Mouse (Mus musculus) spleen, postnatal 10 days (tissue): ENCODE measurements around the gene C1qtnf1.

Experiments
- DNase-seq, 2 experiments: peaks; one replicate each; pipeline ENCODE4 v3.0.0; 2021 to 2022; ENCODE audit warnings: low spot score in 2 of 2

Gene C1qtnf1

GRCm38 (mm10) chr11:118473842-118474500 lies 46.0 kb downstream of the C1qtnf1 start:
- no peak for DNase-seq

- DNase-seq = no peak
These were observed 47.6 kb downstream of the C1qtnf1 start for GRCm38 (mm10) chr11:118475496-118476083.

- DNase-seq = peak; percentile 83 to 93
These were observed 48.7 kb downstream of the C1qtnf1 start, which contains the start of gene Engase for GRCm38 (mm10) chr11:118476396-118477373. TSS of gene Engase (plus strand) at chr11:118476829.

- no peak for DNase-seq
These were observed 51.8 kb downstream of the C1qtnf1 start for GRCm38 (mm10) chr11:118479776-118480175.

- DNase-seq = no peak
These were observed 53.2 kb downstream of the C1qtnf1 start for GRCm38 (mm10) chr11:118481231-118481630.

GRCm38 (mm10) chr11:118481751-118482150 lies 53.7 kb downstream of the C1qtnf1 start:
- DNase-seq = no peak

GRCm38 (mm10) chr11:118484169-118484568 lies 56.2 kb downstream of the C1qtnf1 start:
- no peak for DNase-seq

GRCm38 (mm10) chr11:118485338-118485737 lies 57.3 kb downstream of the C1qtnf1 start:
- no peak for DNase-seq

GRCm38 (mm10) chr11:118485780-118486179 lies 57.8 kb downstream of the C1qtnf1 start:
- no peak for DNase-seq

- no peak for DNase-seq
These were observed 58.3 kb downstream of the C1qtnf1 start for GRCm38 (mm10) chr11:118486281-118486680.

GRCm38 (mm10) chr11:118486881-118487772 lies 59.1 kb downstream of the C1qtnf1 start:
- no peak for DNase-seq

GRCm38 (mm10) chr11:118488191-118488906 lies 60.3 kb downstream of the C1qtnf1 start:
- no peak for DNase-seq

- no peak for DNase-seq
These were observed 60.9 kb downstream of the C1qtnf1 start for GRCm38 (mm10) chr11:118488907-118489270.

GRCm38 (mm10) chr11:118490566-118491218 lies 62.7 kb downstream of the C1qtnf1 start:
- DNase-seq = peak; percentile 77 to 88

- no peak for DNase-seq
These were observed 63.2 kb downstream of the C1qtnf1 start for GRCm38 (mm10) chr11:118491230-118491629.

- no peak for DNase-seq
These were observed 65.5 kb downstream of the C1qtnf1 start for GRCm38 (mm10) chr11:118493458-118493857.

GRCm38 (mm10) chr11:118494001-118494737 lies 66.2 kb downstream of the C1qtnf1 start:
- DNase-seq = no peak

- DNase-seq = no peak
These were observed 67.1 kb downstream of the C1qtnf1 start for GRCm38 (mm10) chr11:118495065-118495464.

- no peak for DNase-seq
These were observed 68.2 kb downstream of the C1qtnf1 start for GRCm38 (mm10) chr11:118496066-118496689.
